Mouse (Mus musculus): ENCODE data around the gene Slc23a2. TPM values are rescaled to one million over a fixed set of nuclear protein-coding genes. Genes with fewer than 3 reads are reported as not detected.

Slc23a2 gene
- total RNA-seq, 2 experiments from 2014 or later = 7.9 to 13.7 TPM

DNA sequence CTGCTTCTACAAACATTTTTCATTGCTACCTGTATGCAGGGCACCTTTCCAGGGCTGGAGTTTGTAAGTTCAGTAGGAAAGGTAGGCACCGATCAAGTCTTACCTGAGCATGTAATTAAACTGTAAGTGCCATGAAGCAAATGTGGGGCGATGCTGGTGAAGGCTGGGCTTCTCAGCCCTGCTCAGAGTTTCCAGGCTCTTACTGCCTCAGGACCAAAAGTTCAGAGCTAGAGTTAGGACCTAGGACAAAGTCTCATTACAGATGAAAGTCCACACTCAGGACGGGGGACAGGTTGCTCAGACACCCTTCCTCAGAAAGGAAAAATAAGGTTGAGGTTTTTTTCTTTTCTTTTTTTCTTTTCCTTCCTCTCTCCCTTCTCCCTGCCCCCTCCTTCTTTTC lies 95.4 kb downstream of the Slc23a2 start:
- no peak for DNase-seq

DNA sequence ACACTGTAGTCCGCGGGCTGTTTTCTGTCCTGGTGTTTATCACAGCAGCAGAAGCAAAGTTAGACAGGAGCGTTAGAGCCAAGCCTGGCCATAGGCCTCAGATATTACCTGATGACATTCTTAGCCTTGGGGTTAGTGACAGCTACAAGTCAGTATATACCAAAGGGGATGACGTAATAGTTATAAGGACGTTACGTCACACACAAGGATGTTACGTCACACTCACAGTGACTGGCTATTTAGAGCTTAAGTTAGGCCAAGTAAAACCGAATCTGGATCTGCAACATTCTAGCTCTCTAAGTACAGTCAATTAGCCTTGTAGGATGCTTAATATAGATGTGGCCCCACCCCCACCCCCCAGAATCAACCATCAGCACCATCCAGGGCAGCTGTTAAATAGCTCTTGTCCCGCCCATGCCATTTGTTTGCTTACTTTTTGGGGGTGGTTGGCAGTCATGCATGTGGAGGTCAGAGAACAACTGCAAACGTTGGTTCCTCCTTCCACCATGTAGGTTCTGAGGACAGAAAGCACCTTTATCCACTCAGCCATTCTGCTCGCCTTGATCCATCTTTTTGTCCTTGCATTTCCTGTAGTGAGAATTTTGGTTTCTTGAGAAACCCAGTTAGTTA lies 96.7 kb downstream of the Slc23a2 start:
- no peak for DNase-seq

DNA sequence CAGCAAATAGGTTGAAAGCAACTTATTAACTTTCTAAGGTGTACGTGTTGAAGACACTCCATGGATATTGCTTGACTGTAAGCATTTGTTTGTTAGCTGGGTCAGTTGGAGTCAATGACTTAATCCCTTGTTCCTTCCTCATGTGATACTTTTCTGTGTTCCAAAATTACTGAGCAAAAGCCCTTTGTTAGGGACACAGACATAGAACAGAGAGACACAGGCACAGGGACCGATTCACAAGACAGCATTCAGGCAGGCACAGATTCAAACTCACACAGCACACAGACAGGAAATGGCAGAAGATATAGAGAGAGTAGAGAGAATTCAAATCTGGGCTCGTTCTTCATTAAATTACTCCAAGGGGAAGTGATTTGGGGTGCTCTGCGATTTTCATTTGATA lies 97.5 kb downstream of the Slc23a2 start:
- no peak for DNase-seq

DNA sequence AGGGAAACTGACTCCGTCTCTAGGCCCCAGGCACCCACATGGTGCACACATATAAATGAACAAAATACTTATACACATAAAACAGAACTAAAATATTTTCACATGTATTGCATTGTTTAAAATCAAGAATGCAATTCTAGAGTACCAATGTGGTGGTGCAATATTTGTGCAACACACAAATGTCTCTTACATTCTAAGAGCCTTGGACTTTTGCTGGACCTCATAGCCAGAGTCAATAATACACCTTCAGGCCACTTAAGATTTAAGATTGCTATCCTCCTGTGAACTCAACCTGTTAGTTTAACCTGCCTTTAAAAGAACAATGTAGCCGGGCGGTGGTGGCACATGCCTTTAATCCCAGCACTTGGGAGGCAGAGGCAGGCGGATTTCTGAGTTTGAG lies 98.2 kb downstream of the Slc23a2 start:
- no peak for DNase-seq

DNA sequence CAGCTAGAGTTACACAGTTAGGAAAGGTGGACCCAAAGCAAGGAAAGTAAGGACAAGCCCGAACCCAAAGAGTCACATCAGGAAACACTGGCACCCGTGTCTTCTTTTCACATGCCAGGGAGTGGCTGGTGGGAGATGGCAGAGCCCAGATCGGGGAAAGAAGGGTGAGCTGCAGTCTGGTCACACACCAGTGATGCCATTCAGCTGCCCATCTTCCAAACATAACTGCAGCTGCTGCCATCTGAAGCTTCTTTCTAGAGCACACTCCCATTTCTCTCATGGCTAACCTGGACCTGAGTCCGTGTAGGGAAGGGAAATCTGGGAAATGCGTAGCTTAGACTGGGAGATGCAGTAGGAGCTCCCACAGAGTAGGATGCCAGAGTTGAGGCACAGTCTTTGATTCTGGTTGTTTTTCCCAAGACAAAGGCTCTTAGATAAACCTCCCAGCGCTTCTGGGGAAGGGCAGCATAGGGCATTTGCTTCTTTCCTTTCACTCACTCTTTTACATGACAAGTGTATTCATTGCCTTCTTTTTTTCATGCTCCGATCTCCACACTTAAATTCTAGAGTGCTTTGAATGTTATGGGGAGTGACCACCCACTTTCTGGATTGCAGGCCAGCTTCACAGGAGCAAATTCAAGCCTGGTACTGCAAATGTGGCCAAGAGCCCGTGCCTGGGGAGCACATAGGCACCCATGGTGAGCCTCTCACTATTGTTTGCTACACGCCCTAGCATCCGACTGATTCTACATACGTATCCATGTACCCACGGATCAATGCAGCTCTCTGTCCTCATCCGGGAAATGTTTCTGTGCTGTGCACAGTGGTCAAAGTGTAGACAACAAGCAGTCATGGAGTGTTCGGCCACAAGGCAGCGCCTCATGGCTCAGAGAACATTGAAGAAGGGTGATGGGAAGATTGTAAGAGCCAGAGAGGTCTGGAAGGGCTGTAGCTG lies 100.3 kb downstream of the Slc23a2 start:
- DNase-seq = no peak

DNA sequence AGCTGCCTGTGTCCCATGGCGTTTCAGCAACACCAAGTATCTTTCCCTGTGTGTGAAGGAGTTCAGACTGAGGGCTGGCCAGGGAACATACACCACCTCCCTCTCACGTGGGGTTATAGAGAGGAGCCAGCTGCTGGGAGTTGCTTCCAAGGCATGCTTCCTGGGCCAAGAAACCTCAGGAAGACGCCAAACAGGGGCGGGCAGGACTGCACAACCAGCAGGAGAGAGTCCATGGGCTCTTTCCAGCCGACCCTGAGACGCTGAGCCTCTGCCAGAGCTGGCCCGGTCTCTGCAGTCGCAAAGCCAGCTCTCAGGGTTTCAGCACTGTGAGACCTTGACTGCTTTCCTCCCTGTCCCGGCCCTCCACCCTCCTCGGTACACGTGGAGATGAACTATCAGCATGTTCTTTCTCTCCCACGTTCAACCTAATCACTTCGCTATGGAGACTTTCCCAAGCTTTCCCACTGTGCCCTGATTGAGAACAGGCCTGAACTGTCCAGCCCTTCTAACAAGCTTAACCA lies 101.7 kb downstream of the Slc23a2 start:
- peak; percentile 84 for DNase-seq

DNA sequence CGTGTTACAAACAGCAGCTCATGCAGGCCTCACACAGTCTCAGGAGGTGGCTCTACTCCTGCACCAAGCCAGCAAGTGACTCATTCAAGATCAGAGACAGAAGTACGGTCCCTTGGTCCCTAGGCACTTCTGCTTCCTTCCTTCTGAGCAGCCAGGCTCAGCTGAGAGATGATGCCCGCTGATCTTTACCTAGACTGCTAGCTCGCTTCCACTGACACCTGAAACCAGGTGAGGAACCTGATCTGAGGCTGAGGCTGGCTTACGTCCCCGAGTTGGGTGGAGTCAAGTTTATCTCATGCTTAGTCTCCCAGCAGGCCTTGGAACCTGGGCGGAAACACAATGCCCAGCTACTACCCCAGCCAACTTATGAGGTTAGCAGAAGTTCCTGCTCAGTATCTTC lies 105.0 kb downstream of the Slc23a2 start:
- DNase-seq = no peak

DNA sequence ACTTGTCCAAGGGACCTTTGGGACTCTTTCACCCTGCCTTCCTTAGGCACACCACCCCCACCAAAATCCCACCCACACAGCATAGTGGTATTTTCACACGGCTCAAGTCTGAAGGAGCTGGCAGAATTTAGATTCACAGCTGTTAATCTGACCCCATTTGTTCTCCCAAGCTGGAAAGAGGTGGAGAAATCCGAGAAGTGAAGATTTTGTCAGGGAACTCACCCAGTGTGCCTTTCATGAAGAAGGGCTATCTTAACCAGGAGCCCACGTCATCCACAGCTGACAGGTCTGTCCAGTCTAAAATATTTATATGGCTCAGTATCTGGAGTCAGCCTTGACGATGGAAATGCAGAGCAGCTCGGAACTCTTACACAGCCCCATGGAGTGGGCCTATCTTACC lies 108.6 kb downstream of the Slc23a2 start:
- no peak for DNase-seq

DNA sequence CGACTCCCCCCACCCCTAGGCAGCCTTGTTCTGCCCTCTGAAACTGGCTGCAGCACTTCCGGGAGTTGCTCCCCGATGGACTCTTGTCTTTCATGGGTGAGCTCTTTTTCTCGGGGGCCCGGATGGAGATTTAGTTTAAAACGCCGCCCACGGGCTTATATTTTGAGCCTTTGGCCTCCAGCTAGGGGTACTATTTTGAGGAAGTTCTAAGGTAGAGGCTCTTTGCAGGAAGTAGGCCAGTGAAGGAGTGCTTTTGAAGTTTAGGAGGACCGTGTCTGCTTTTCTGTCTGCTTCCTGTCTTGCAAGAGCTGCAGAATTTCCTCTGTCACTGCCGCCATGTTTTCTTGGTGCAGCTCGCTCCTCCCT lies 109.5 kb downstream of the Slc23a2 start:
- DNase-seq = no peak

DNA sequence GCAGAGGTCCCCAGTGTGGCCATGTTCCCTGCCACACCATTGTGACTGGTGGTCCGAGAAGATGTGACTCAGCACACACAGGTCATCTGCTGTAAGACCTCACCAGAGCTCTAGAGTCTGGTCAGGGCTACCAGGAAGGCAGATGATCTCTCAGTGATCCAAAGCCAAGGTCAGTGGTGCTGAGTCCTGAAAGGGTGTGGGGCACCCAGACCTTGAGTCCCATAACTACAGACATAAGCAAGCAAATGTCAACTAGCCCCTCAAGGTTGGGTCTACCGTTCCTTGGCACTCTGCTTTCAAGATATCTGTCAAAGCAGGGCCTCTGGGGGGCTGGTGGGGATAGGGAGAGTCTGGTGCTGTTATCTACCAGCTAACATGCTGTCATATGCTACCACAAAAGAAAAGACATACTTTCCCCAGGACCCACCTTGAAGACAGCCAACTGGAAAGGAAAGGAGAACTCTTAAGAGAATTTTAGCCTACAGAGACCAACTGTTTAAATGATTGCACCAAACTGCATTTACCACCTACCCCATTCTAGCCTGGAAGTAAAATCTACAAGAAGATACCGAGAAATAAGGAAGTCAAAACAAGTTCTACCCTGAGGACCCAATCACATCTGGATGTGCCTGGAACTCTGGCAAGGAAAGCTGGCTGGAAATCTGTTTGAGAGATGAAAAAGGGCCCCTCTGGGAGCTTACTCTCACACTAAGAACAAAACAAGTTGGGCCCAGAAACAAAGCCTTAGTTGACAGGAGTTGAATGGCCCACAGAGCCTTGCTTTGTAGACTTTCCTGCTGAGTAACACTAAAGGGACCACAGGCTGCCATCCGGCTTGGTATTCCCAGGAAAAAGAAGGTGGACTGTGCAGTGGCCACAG lies 110.1 kb downstream of the Slc23a2 start:
- DNase-seq = no peak

DNA sequence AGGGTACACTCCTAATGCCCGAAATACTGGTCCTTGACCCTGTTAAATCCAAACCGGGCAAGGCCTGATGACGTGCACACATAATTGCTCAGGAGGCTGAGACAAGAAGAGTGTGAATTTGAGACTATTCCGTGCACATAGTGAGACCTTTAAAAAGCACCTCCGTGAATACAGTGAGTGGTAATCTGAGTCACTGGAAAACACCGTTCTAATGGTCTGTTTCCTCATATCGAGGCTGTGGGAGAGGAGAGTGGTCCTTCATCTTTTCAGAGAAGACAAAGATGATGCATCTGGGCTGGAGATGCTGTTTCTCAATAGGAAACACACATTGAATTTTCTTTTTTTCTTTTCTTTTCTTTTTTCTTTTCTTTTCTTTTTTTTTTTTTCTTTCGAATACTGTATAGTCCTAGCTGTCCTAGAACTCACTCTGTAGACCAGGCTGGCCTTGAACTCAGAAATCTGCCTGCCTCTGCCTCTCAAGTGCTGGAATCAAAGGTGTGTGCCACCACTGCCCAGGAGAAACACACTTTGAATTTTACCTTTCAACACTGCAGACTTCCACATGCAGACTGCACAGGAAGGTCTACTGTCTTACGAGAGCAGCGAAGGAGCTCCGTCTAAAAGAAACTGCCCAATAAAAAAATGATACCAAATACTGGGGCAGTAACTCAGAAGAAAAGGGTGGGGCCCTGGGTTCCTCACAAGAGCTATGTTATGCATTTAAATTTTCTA lies 113.4 kb downstream of the Slc23a2 start:
- no peak for DNase-seq

DNA sequence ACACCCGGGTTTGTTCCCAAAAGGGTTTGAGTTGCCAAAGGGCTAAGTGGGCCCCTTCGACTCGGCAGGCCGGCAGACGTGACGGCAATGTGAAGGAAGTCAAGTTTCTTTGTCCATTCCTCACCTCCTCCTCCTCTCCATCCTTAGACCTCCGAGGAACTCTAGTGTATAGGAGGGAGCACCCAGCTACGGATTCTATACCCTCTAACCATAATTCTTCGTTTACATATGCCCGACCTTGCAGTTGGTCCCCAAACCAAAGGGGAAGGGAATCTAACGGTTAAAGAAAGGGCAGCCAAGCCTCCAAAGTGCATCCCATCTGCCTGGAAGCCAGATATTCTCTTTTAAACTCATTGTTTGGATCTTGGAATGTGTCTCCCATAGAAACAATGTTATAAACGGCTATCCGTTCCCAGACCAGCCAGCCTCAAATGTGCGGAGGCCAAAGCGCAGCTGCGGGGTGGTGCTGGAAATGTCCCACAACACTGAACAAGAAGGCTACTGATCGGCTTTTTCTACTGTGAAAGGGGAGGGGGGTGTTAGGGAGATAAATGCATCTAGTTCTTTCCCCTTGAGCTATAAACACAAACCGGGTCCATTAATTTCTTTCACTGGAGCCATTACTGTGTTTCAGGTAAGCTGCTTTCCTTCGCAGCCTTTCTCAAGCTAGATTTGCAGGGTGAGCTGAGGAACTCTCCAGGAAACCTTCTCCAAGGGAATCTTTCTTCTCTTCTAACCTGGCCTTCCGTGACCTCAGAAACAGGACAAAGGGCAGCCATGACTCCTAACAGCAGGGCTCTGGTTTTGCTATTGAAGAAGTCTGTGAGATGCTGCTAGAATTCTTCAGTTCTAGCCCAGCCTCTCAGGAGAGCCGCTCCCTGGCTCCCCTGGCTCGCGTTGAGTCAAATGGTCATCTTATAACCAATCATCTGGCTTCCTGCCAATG lies 114.2 kb downstream of the Slc23a2 start:
- peak; percentile 35 for DNase-seq

DNA sequence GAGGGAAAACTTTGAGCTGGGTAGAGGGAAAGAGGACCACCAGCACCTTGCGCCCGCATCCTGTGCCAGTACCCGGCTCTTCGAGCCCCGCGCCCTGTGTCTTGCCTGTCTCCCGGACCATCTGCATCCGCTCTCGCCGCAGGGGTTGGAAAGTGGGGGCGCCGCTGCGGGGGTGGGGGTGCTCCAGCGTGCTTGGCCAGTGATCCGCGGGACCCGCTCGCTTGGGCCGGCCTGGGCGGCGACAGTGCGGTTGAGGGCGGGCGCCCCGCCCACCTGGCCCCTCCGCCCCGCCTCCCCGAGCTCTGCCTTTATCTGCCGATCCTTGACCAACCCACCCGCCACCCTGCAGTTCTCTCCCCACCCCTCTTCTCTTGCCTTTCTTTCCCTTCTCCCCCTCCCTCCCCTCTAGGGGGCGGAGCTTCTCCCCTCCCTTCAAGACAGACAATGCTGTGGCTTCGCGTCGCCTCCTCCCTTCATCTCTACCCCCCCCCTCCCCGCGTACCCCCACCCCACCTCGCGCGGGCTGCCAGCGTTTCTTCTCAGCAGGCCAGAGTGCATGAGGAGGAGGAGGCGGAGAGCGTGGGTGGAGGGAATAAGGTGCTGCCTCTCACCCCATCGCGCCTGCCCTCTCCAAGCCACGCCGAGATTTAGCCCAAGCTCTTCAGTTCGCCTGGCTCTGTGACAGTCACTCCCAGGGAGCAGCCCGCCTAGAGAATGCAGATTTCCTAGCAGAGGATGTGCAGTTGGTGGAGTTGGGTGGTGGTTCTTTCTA lies 115.1 kb downstream of the Slc23a2 start, which contains the start of gene Rassf2:
Rassf2 (minus strand) TSS at position 613 of the 772 bp plus-strand sequence.
- DNase-seq = peak; percentile 77

DNA sequence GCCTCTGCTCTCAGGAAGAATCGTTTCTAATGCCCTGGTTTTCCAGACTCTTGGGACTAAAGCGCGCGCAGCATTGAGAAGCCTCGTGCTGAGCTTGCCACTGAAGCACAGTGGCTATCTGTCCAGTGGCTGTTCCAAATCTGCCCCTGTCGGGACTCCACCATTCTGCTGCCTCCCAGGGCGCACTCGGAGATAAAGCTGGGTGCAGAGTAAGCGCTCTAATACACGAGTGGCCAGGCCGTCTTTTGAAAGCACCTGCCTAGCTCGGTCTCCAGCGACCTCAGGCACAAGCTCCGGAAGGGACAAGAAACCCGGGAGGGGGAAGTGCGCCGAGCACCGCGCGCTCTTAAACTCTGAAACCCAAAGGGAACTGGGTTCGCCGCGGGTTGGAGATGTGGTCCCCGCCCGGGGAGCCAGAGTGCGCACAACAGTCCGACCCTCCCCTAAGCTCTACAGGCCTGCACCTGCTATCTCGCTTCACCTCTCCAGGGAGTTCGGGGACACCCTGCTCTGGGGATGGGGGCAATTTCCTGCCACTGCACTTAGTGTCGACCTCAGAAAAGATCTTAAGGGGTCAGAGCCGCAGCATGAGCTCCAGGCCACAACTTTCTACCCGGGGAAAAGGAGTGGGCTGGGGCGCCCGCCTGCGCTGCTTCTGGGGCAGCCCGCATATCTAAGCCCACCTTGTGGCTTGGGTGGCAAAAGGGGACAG lies 115.9 kb downstream of the Slc23a2 start:
- DNase-seq = no peak

DNA sequence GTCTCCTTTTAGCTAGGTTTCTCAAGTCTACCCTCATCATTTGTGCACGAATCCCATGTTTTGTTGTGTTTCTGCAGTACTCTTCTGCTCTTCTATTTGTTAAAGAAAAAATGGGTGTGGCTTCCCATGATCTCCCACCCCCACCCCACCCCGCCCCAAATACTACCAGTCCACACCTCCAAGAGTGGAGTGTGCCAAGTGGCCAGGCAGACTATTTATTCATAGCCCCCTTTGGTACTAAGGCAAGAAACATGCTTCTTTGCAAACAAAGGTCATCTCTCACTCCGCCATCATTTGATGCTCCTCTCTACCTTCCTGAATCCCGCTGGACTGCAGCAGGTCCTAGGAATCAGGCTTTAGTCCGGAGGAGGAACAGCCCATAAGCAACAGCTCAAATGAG lies 116.8 kb downstream of the Slc23a2 start:
- no peak for DNase-seq

DNA sequence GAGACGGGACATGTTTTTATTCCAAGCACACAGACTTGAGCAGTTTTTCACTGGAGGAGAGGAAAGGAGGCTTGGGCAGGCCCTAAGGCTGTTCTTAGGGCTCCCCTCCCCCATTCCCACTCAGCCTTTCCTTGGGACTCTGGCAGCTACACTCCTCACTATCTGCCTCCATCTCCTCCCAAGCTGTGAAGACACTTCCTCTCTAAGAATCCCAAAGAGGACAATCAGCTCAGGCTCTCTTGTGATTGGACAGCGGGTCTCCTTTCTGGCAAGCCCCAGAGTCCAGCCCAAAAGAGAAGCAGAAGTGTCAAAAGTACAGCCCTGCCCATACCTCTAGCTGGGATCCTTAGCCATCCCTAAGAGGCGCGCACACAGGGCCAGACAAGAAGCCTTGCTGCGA lies 117.5 kb downstream of the Slc23a2 start:
- no peak for DNase-seq

DNA sequence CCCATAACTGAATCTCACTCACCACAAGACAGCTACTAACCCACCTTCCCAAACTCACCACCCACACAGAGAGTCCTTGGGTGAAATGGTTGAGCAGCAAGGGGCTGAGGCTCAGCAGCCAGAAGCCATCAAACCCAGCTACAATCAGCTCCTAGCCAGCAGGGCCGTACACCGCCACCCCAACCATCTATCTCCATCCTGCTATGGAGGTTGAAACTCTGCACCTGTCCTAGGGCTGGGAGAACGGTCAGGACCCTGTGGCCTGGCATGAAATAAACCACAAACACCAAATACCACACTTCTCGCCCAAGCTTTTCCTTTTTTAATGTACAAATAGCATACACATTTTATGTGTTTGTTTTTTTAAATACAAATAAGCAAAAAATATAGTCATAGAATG lies 120.9 kb downstream of the Slc23a2 start:
- no peak for DNase-seq

DNA sequence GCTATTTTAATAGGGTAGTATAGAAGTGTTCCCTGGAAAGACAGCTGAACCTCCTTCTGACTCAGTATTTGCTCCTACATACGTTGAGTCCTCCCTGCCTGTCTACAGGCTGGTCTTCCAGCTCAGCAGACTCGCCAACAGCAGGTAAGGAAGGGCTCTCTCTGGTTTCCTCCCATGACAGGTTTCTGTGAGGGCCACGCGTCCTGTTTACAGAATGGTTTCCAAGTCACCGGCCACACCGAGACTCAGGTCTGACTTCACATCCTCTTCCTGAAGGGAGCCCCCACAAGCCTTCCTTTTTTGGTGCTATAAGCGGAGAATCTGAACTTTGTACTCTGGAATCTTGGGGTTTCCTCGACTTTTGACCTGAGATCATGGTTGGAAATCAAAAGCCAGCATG lies 122.3 kb downstream of the Slc23a2 start:
- no peak for DNase-seq

DNA sequence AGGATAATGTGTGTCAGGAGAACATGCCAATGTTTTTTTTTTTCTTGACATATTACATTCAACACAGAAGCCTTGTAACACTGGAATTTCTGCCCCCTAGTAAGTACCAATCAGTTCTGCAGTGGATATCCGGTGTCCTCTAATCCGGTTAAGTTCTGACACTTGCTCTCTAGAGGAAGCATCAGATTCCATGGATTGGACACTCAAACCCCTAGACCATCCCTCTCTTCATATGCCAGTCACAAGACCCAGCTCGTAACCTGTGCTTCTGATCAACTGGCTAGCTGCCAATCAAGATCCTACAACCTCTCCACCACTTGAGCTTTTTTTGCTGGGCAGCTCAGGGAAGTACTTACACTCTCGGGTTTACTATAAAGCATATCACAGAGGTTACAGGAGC lies 123.3 kb downstream of the Slc23a2 start:
- no peak for DNase-seq
